Mouse (Mus musculus) brown adipose tissue, adult 24 weeks (tissue): ENCODE data around the gene Gm11756. TPM values are rescaled to one million over a fixed set of nuclear protein-coding genes. Genes with fewer than 3 reads are reported as not detected.
"Not testable (repeated sequence)": the region's sequence is repeated elsewhere in the genome, so short reads cannot be mapped to it uniquely, and the experiment has no call there.

Experiments
- H3K27ac ChIP-seq: fragments of 200-500 bp; replicated peaks from 2 replicates; pipeline ENCODE4 v1.5.1; 2012; ENCODE audit warnings: low read depth, mild to moderate bottlenecking, low read length
- H3K4me1 ChIP-seq: fragments of 200-500 bp; 2 replicates; pipeline ENCODE4 v1.6.1; 2012; ENCODE audit warnings: low read length, mixed read lengths; ENCODE audit not compliant: control insufficient read depth, insufficient read depth, insufficient read length
- H3K4me3 ChIP-seq: fragments of 200-500 bp; 2 replicates; pipeline ENCODE4 v1.5.1; 2012; ENCODE audit warnings: low read depth, mild to moderate bottlenecking, low read length, moderate library complexity; ENCODE audit not compliant: insufficient read depth
- polyA plus RNA-seq: library from polyadenylated mRNA; stranded (reverse); fragments of >200 nt; gene quantifications from 2 replicates; pipeline ENCODE4 v1.2.4, GENCODE M21; 2012; ENCODE audit not compliant: missing spikeins, insufficient read depth, insufficient read length

Gm11756 gene
- not detected in 2 replicates for polyA plus RNA-seq

DNA sequence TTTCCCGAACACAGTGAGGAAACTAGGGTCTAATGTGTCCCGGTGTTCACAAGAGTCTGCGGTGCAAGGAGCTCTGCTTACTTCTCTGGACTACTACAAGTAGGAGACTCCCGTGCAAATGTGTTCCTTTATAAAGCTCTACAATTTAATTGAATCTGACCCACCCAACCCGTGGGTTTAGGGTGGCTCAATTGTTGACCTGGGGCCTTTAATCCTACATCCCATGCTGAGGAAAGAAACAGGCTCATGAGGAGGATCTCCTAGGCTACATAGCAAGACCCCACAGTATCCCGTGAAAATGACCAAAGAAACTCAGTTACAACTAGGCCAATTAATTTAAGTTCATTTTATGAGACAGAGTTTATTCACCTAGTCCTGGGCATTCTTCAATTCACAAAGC lies at the start of gene Gm11756:
Gene Gm11756, minus strand, starts transcription at position 101 of the 400 bp plus-strand sequence.
- H3K27ac ChIP-seq, H3K4me3 ChIP-seq, H3K4me1 ChIP-seq: not testable (repeated sequence)

DNA sequence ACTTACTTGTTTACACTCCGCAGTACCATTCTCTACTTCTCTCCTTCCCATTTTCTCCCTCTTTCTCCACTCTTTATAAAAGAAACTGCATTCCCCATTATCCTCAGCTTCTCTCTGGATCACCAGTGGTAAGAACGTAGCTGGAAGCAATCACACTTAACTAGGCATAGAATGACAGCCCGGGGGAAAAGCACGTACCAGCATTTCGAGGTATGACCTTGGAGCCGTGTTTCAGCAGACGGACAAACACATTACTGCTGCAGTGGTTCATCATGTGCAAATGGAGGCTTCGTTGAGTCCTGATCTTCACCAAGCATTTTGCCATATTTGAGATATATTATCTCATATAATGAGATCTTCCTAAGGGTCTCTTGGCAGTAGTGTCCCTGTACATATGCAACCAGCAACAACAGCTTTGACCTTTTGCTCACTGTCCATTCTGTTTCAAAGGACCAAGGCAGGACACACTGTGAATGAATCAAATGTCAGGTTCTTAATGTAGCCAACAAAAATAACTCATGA lies 29.9 kb upstream of the Gm11756 start, which contains the start of gene 2310002L09Rik:
Gene 2310002L09Rik, minus strand, starts transcription at position 472 of the 522 bp plus-strand sequence.
- Histone ChIP-seq H3K4me1 (no peaks in the 10 kb centered on the region), H3K4me3 (no peak within 1 kb of the TSS), H3K27ac (no peak within 1 kb of the TSS)

- H3K4me1 ChIP-seq, H3K27ac ChIP-seq, H3K4me3 ChIP-seq: not testable (repeated sequence)
These were observed 14.7 kb downstream of the Gm11756 start, which contains the start of gene Gm13871 for GRCm38 (mm10) chr4:73905853-73906252. TSS of gene Gm13871 (minus strand) at chr4:73905953.

DNA sequence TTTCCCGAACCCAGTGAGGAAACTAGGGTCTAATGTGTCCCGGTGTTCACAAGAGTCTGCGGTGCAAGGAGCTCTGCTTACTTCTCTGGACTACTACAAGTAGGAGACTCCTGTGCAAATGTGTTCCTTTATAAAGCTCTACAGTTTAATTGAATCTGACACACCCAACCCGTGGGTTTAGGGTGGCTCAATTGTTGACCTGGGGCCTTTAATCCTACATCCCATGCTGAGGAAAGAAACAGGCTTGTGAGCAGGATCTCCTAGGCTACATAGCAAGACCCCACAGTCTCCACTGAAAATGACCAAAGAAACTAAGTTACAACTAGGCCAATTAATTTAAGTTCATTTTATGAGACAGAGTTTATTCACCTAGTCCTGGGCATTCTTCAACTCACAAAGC lies 29.5 kb downstream of the Gm11756 start, which contains the start of gene Gm11757:
Gene Gm11757, minus strand, starts transcription at position 101 of the 400 bp plus-strand sequence.
- H3K4me1 ChIP-seq, H3K4me3 ChIP-seq, H3K27ac ChIP-seq: not testable (repeated sequence)

- not testable (repeated sequence) for H3K4me3 ChIP-seq, H3K27ac ChIP-seq, H3K4me1 ChIP-seq
These were observed 44.4 kb downstream of the Gm11756 start, which contains the start of gene Gm11758 for GRCm38 (mm10) chr4:73876166-73876565. TSS of gene Gm11758 (minus strand) at chr4:73876266.

Other genes starting within 250 kb of the Gm11756 start
- gene Gm428, start 237.2 kb downstream of the Gm11756 start, polyA plus RNA-seq = not detected in 2 replicates
- not detected in 2 replicates for gene Rasef, start 129.8 kb downstream of the Gm11756 start, polyA plus RNA-seq
- not detected in 2 replicates for gene Gm11758, start 44.5 kb downstream of the Gm11756 start, polyA plus RNA-seq
- not detected in 2 replicates for gene Gm11757, start 29.6 kb downstream of the Gm11756 start, polyA plus RNA-seq
- not detected in 2 replicates for gene Gm13871, start 14.8 kb downstream of the Gm11756 start, polyA plus RNA-seq
- 5.8 and 12.8 TPM in 2 replicates for gene 2310002L09Rik, start 30.1 kb upstream of the Gm11756 start, polyA plus RNA-seq
- 0.32 TPM in 1 of 2 replicates, not detected in the other for gene Frmd3, start 92.7 kb upstream of the Gm11756 start, polyA plus RNA-seq